Mouse (Mus musculus) gonadal fat pad, adult 2 months (tissue): ENCODE results near the gene Rab5b. TPM values are rescaled to one million over a fixed set of nuclear protein-coding genes. Genes with fewer than 3 reads are reported as not detected.

Source experiments
- DNase-seq: peaks from one replicate; pipeline ENCODE4 v3.0.0-alpha.2; 2012; ENCODE audit warnings: low read depth
- polyA plus RNA-seq: library from polyadenylated mRNA; depleted of rRNA; stranded (reverse); fragments of >200 nt; gene quantifications from 2 replicates; pipeline ENCODE4 v1.2.3, GENCODE M21; 2012

Rab5b gene
- polyA plus RNA-seq, 1 experiment = 101 TPM

- no peak for DNase-seq
Observed at GRCm38 (mm10) chr10:128699611-128700010, 3.5 kb upstream of the Rab5b start.

- DNase-seq = no peak
Observed at GRCm38 (mm10) chr10:128699006-128699405, 2.9 kb upstream of the Rab5b start.

- DNase-seq = no peak
Observed at GRCm38 (mm10) chr10:128697072-128697725, 1.1 kb upstream of the Rab5b start.

DNA sequence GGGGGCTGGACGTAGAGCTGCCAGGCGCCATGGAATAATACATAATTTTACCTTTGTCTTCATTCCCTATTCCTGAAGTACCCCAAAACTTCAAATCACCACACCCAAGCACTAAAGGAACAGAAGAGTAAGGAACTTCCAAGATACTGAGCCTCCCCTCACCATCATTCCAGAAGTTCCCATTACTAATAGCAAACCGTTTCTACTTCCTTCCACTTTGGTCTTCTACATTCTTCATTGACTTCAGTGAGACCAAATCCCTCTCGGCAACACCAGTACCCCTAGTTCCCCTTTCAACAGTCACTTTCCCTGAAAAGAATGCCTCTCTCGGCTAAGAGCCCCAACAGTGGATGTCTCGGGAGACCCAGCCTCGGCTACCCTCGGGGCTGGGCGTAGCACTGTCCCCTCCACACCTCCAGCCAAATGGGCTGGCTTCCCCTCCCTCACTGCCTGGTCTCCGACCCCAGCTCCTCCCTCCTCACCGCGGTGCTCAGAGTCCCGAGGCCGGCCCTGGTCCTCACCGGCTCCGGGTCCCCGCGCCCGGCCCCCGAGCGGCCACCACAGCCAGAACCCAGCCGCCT, 563 bp downstream of the Rab5b start:
- no peak for DNase-seq

DNA sequence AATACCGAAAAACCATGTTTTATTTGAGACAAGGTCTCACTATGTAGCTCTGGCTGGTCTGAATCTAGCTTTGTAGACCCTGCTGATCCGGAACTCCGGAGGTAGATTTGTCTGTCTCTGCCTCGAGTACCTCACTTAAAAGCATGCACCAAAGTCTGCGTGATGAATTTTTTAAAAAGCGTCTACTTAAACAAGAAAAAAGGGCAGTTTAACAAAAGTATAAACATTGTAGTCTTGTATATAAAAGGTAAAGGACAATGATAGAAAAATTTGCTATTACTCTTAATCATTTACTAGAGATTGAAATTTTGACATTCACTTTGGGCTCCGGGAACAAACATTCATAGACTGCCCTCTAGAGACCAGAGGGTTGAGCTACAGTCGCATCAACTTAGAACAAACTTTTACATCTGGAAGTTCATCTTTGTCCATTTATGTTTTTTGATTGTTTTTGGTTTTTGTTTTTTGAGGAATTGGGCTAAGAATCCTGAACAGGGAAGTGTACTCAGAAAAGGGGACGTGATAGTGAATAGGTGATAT, 21.5 kb downstream of the Rab5b start:
- DNase-seq = no peak

DNA sequence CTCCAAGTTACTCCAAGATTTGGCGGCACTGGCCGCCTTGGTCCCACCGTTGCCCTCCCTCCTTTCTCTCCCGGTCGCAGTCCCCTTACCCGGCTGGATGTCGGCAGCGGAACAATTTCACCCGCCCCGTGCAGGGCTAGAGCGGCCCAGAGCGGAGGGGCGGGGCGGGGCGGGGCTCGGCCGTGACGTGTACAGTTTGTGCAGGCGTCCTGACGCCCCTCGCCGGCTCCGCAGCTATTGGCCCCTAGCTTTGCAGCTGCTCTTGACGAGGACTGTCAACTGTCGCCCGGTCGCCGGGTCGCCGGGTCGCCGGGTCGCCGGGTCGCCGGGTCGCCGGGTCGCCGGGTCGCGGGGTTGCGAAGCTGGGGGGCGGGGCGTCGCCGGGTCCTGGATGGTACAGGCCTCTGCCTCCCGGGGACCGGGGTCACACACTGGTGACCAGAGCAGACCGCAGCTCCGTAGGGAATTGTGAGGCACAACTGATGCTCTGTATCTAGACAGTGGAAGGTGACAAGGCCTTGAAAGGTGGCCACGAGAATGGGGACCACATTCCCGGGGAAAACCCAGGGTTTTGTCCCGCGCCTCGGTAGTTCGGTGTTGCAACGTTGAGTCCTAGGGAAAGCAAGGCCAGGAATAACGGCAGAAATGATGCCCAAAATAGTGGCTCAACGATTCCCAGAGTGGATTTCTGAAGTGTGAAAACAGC, 22.1 kb downstream of the Rab5b start, which contains the start of gene Suox:
TSS of gene Suox (minus strand) at position 311 of the 706 bp plus-strand sequence.
- no peak for DNase-seq

DNA sequence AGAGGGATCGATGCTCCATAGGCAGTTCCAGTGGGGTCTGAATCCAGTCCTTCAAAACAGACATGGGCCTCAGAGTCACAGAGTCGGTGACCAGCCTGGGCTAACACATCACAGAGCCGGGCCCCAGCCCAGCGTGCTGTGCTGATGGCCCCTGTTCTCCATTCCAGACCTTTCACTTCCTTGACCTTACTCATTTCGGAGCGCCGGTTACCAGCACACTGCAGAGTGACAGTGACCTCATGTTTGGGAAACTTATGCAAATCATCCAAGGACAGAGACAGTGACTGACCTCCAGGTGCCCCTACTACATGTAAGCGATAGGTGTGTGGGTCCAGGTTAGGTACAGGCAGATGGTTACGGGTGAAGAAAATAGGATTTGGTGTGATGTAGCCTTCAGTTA, 24.9 kb downstream of the Rab5b start:
- no peak for DNase-seq

DNA sequence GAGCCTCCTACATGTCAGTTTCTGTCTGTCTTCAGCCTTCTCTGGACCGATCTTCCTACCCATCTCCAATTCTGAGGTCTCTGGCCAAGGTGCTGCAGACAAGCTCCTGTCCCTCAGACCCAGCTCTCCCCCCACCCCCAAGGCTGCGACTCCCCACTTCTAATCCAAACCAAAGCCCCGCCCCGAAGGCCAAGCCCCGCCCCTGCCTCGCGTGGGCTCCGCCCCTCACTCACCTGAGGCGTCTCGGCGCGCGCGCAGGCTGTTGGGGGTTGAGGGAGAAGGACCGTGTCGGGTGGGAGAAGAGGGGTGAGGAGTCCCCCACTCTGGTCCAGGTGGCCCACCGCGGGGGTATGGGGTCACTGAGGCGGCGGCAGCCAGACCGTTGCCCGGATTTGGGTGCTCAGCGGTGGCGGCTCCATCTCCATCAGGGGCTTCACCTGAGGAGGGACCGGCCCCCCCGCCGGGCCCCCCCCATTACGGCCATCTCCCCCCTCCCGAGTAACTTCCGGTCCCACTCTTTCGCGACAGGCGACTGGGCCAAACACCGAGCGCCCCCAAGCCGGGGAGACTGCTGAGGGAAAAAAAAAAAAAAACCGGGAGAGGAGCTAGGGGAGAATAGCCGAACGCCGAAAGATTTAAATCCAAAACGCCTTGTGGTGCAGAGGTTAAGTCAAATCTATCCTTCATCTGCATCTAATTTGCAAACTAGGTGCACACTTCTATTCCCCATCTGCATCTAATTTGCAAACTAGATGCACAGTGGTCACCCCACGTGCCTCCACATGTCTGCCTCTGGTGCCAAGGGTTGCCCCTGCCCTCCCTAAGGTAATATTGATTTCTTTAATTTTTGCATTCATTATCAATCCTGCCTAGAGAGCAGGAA, 27.0 kb downstream of the Rab5b start:
- DNase-seq = no peak

GRCm38 (mm10) chr10:128665806-128666205, 30.3 kb downstream of the Rab5b start:
- no peak for DNase-seq

- DNase-seq = no peak
Observed at GRCm38 (mm10) chr10:128665307-128665706, 30.8 kb downstream of the Rab5b start.

GRCm38 (mm10) chr10:128664808-128665207, 31.3 kb downstream of the Rab5b start:
- no peak for DNase-seq

GRCm38 (mm10) chr10:128663441-128664220, 32.4 kb downstream of the Rab5b start:
- DNase-seq = no peak

GRCm38 (mm10) chr10:128662465-128662864, 33.6 kb downstream of the Rab5b start:
- no peak for DNase-seq

DNA sequence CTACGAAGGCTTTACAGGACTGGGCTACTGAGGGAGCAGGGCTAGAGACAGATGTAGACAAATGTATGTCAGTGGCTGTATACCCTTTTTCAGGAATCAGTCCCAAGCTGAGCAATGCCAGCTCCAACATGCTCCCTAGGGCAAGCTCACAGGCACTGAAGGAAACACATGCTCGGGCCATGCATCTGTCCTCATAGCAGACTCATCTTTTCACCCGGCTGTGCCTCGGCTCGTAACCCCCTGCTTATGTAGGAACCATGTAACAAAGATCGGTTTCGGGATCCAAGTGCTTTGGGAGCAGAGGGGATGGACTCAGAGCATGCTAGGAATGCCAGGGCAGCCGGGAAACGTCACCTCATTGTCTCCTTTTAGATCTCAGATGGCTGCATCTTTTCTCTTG, 36.6 kb downstream of the Rab5b start:
- no peak for DNase-seq

DNA sequence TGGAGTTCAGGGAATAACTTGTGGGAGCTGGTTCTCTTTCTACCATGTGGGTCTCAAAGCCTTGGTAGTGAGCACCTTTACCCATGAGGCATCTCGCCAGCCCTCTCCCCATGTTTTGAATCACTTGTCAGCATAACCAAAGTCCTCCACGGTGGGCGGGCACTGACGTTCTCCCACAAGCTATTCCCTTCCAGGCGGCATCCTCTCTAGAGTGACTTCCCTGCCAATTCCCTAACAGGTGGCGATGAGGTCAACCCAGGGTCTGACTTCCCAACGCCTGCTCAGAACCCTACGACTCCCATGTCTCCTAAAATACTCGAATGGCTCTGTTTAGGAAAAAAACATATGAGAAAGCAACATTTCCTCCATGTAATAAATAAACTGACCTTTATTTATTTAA, 38.2 kb downstream of the Rab5b start:
- DNase-seq = no peak

GRCm38 (mm10) chr10:128656731-128657130, 39.3 kb downstream of the Rab5b start:
- DNase-seq = no peak

- DNase-seq = no peak
Observed at GRCm38 (mm10) chr10:128655254-128655653, 40.8 kb downstream of the Rab5b start.

- no peak for DNase-seq
Observed at GRCm38 (mm10) chr10:128653866-128654265, 42.2 kb downstream of the Rab5b start.

DNA sequence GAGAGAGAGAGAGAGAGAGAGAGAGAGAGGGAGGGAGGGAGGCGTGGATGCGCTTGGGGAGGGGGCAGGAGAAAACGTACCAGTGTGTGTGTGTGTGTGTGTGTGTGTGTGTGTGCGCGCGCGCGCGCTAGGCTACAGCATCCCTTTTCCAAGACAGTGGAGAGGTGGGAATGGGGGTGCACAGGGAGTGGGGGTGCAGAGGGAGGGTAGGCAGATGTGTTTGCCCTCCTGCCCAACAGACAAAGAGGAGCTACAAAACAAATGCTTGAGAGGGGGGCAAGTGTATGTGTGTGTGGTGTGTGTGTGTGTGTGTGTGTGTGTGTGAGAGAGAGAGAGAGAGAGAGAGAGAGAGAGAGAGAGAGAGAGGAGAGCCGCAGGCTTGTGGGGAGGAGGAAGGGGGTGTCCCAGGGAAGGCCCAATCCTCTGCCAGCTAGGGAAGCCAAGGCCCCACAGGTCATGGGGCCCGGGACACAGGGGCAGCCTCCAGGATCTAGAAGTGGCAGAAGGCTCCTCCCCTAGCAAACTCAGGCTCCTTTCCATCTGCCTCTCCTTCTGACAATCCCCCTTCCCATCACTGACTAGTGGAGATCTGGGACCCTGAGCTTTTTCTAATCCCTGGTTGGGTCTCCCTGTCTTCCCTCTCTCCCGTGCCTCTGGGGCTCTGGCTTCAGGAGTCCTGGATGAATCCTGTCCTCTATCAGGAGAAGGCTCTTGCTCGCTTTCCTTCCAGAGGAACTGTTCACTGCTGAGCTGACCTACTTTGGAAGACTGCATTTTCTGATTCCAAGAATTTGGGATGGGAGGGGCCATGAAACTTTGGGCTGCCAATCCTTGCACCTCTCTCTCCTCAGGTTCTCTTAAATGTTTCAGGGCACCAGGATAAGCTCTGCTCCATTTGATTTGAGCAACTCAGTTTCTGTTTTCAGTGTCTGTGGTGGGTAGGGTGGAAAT, 49.6 kb downstream of the Rab5b start:
- DNase-seq = no peak
